Mouse (Mus musculus): ENCODE data around the gene Prps1.
A peak's percentile ranks its signal among the peaks of the same experiment; 100 is the strongest.
"Not testable (repeated sequence)": the region's sequence is repeated elsewhere in the genome, so short reads cannot be mapped to it uniquely, and the experiment has no call there.

Gene Prps1

GRCm38 (mm10) chrX:140500306-140500705, 43.9 kb downstream of the Prps1 start:
- DNase-seq (ENCODE audit: extremely low spot score, low spot score) = no peak

- DNase-seq (ENCODE audit: extremely low spot score, low spot score) = no peak
These were observed 45.2 kb downstream of the Prps1 start for GRCm38 (mm10) chrX:140501401-140502301.

- peak; percentile 47 for DNase-seq (ENCODE audit: extremely low spot score, low spot score)
These were observed 47.5 kb downstream of the Prps1 start for GRCm38 (mm10) chrX:140503905-140504304.

GRCm38 (mm10) chrX:140505497-140506238, 49.3 kb downstream of the Prps1 start:
- DNase-seq (ENCODE audit: extremely low spot score, low spot score) = no peak

- no peak for DNase-seq (ENCODE audit: extremely low spot score, low spot score)
These were observed 50.2 kb downstream of the Prps1 start for GRCm38 (mm10) chrX:140506436-140507180.

- no peak for DNase-seq (ENCODE audit: extremely low spot score, low spot score)
These were observed 51.0 kb downstream of the Prps1 start for GRCm38 (mm10) chrX:140507377-140507776.

- not testable (repeated sequence) for DNase-seq (ENCODE audit: extremely low spot score, low spot score)
These were observed 52.4 kb downstream of the Prps1 start for GRCm38 (mm10) chrX:140508791-140509190.

GRCm38 (mm10) chrX:140509817-140510216, 53.4 kb downstream of the Prps1 start:
- DNase-seq (ENCODE audit: extremely low spot score, low spot score) = no peak

GRCm38 (mm10) chrX:140510696-140511429, 54.5 kb downstream of the Prps1 start:
- peak; percentile 30 for DNase-seq (ENCODE audit: extremely low spot score, low spot score)

GRCm38 (mm10) chrX:140511687-140512651, 55.6 kb downstream of the Prps1 start:
- DNase-seq (ENCODE audit: extremely low spot score, low spot score) = no peak

GRCm38 (mm10) chrX:140513379-140513778, 57.0 kb downstream of the Prps1 start:
- DNase-seq (ENCODE audit: extremely low spot score, low spot score) = no peak

GRCm38 (mm10) chrX:140518351-140518750, 61.9 kb downstream of the Prps1 start:
- no peak for DNase-seq (ENCODE audit: extremely low spot score, low spot score)

GRCm38 (mm10) chrX:140520146-140521102, 64.0 kb downstream of the Prps1 start:
- peak; percentile 74 for DNase-seq (ENCODE audit: extremely low spot score, low spot score)

GRCm38 (mm10) chrX:140522071-140522765, 65.8 kb downstream of the Prps1 start:
- no peak for DNase-seq (ENCODE audit: extremely low spot score, low spot score)

GRCm38 (mm10) chrX:140524231-140524630, 67.8 kb downstream of the Prps1 start:
- DNase-seq (ENCODE audit: extremely low spot score, low spot score) = no peak

Data from neural tube, embryonic 10.5 days (tissue).